ENCODE assay signal across 13 mouse cellular contexts in the genomic region with DNA sequence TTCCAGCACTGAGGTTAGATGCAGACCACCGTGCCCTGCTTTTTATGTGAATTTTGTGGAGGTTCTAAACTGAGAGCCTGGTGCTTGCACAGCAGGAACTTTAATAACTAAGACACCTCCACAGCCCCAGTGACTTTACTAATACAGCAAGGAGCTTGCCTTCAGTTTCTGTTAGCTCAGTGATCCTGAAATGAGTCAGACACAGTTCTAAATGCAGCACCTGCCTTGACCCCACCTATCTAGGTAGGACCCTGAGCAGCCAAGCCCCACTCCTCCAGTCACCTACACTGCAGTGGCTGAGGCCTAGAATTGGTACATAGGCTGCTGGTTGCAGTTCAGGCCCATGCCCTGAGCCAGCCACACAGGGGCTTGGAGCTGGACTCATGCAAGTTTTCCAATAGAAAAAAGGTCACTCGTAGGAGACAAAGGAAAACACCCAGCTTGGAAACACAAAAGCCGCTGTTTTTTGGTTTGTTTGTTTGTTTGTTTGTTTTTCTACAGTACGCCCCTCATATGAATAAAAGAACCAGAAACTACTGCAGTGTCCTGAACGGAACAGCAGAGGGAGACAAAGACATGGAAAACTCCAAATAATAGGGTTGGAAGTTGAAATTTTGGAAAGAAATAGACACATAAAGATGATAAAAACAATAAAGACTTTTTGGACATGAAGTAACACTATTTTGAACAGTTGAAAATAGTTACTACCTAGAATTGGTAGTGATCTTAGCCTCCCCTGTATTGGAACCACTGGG. TPM values are rescaled to one million over a fixed set of nuclear protein-coding genes. Genes with fewer than 3 reads are reported as not detected.
DNase-seq lines count a peak whose midpoint lies in the region; ATAC-seq and TF ChIP-seq lines count a peak whose summit lies in the region.
"Had no signal": no experiment of that assay in that cellular context is flagged by ENCODE, and none has a peak within 500 bp of the region (broad histone marks: within the 10 kb centered on the region; RNA-seq: fewer than 3 reads in every experiment).

No protein-coding gene starts in this region.

- no peak overlapping the region for H3K9ac ChIP-seq in forebrain, embryonic 14.5 days (ENCODE audit: low read length)
- no peak overlapping the region for H3K9ac ChIP-seq in forebrain, embryonic 12.5 days
- no peak overlapping the region for H3K9ac ChIP-seq in ES-E14 (ENCODE audit: insufficient read depth, low read depth, low read length, poor library complexity, severe bottlenecking)
- H3K9ac ChIP-seq: limb, embryonic 15.5 days; midbrain, embryonic 12.5 days had no signal

- DNase-seq in forebrain, embryonic 14.5 days (ENCODE audit: low spot score): peak; percentile 57
- DNase-seq in left cerebral cortex, adult 2 months (ENCODE audit: extremely low spot score in 1 of 2, low spot score in 2 of 2): no peak
- no peak for DNase-seq in left cerebral cortex, postnatal 4 days
- DNase-seq in ES-E14 (ENCODE audit: low read depth, low spot score): no peak
- DNase-seq in gastrocnemius, postnatal 4 days (ENCODE audit: low spot score in 2 of 2): no peak
- no peak for DNase-seq in testis, postnatal 10 days (ENCODE audit: low spot score)
- DNase-seq: gastrocnemius, postnatal 10 days; heart, postnatal 4 days; layer of hippocampus, adult 9-11 months had no signal

- in situ Hi-C loops in ES-E14 (cut with MboI; ENCODE audit: low sequenced_read_pairs in 2 of 2, unreplicated experiment in 2 of 2): no loop called here

- intact Hi-C loops in left cerebral cortex, adult 2 months (cut with DNase I): loop anchor here (5.0 to 10.0 kb wide), 2 partner anchors 280 to 502 kb away; a partner anchor contains a TSS
- intact Hi-C loops in left cerebral cortex, postnatal 4 days (cut with DNase I): no loop called here

- no peaks in the 10 kb centered on the region for H3K9me3 ChIP-seq in forebrain, embryonic 14.5 days (replicated peaks; ENCODE audit: control insufficient read depth, low read length)
- no peaks in the 10 kb centered on the region for H3K9me3 ChIP-seq in forebrain, embryonic 12.5 days
- H3K9me3 ChIP-seq in ES-E14 (ENCODE audit: control insufficient read depth, insufficient read depth, low read depth, low read length): no peaks in the 10 kb centered on the region
- H3K9me3 ChIP-seq: limb, embryonic 15.5 days; midbrain, embryonic 12.5 days had no signal

- H3K36me3 ChIP-seq in forebrain, embryonic 14.5 days (ENCODE audit: control insufficient read depth, insufficient read depth, low read length): peaks cover 34% of the 10 kb centered on the region
- peaks cover 19% of the 10 kb centered on the region for H3K36me3 ChIP-seq in forebrain, embryonic 12.5 days (replicated peaks)
- no peaks in the 10 kb centered on the region for H3K36me3 ChIP-seq in ES-E14 (ENCODE audit: control insufficient read depth, insufficient read depth, low read length, poor library complexity, severe bottlenecking)

- peaks cover 9% of the 10 kb centered on the region; the same call in 1 of the 2 replicates for H3K4me1 ChIP-seq in forebrain, embryonic 14.5 days (ENCODE audit: control insufficient read depth, insufficient read depth, low read length)
- peaks cover 14% of the 10 kb centered on the region for H3K4me1 ChIP-seq in forebrain, embryonic 12.5 days
- no peaks in the 10 kb centered on the region for H3K4me1 ChIP-seq in ES-E14 (ENCODE audit: control insufficient read depth in 2 of 2, insufficient read depth in 2 of 2, low read length in 2 of 2, poor library complexity in 1 of 2)

- no peak overlapping the region for H3K4me2 ChIP-seq in forebrain, embryonic 14.5 days (ENCODE audit: low read length)
- no peak overlapping the region for H3K4me2 ChIP-seq in forebrain, embryonic 12.5 days
- H3K4me2 ChIP-seq: limb, embryonic 15.5 days; midbrain, embryonic 12.5 days had no signal

- H3K27ac ChIP-seq in forebrain, embryonic 14.5 days (ENCODE audit: low read depth, low read length): no peak overlapping the region
- no peak overlapping the region for H3K27ac ChIP-seq in forebrain, embryonic 12.5 days
- H3K27ac ChIP-seq in left cerebral cortex, adult 2 months: no peak overlapping the region
- H3K27ac ChIP-seq in ES-E14 (ENCODE audit: insufficient read depth, low read depth, low read length, poor library complexity, severe bottlenecking): no peak overlapping the region
- H3K27ac ChIP-seq: limb, embryonic 15.5 days; midbrain, embryonic 12.5 days had no signal

- ATAC-seq in forebrain, embryonic 14.5 days: no peak
- no peak for ATAC-seq in forebrain, embryonic 12.5 days (ENCODE audit: low FRiP score)
- peak; percentile 44; the same call in 1 of the 2 replicates for ATAC-seq in megakaryocyte, adult 5-6 weeks (ENCODE audit: poor library complexity, severe bottlenecking)

- 44% methylated on average over 5 of the region's 5 CpGs for WGBS in forebrain, embryonic 14.5 days
- WGBS in forebrain, embryonic 12.5 days: 51% methylated on average over 5 of the region's 5 CpGs

- H3K27me3 ChIP-seq in forebrain, embryonic 14.5 days (replicated peaks; ENCODE audit: control insufficient read depth, insufficient read depth, low read length): no peaks in the 10 kb centered on the region
- no peaks in the 10 kb centered on the region for H3K27me3 ChIP-seq in forebrain, embryonic 12.5 days
- H3K27me3 ChIP-seq: limb, embryonic 15.5 days; midbrain, embryonic 12.5 days had no signal

- TF ChIP-seq CTCF in left cerebral cortex, adult 2 months (IDR thresholded peaks at IDR 0.05): peak; percentile 78

- no peak overlapping the region for H3K4me3 ChIP-seq in forebrain, embryonic 14.5 days (ENCODE audit: low read depth, low read length)
- H3K4me3 ChIP-seq in forebrain, embryonic 12.5 days (replicated peaks): no peak overlapping the region
- H3K4me3 ChIP-seq in left cerebral cortex, adult 2 months: no peak overlapping the region
- H3K4me3 ChIP-seq in ES-E14 (ENCODE audit: insufficient read depth in 1 of 2, low read depth in 1 of 2, low read length in 2 of 2, poor library complexity in 1 of 2, severe bottlenecking in 1 of 2): no peak overlapping the region
- H3K4me3 ChIP-seq: limb, embryonic 15.5 days; midbrain, embryonic 12.5 days had no signal

TF ChIP-seq in ES-E14, 5 proteins besides CTCF, POLR2A, EP300 and RAD21:
- no peak for TF ChIP-seq MAFK (IDR thresholded peaks at IDR 0.05; ENCODE audit: insufficient read depth, low read depth, low read length)
- 0 out of 2 replicates have a peak, but pooled peaks have one; percentile 60 for TF ChIP-seq ZC3H11A (IDR thresholded peaks at IDR 0.05; ENCODE audit: borderline replicate concordance, low read depth, low read length)
TF ChIP-seq in ES-E14: peak in this region for 1.

RNA-seq across cellular contexts. Expression of a gene that starts 4.6 kb away (rescaled TPM):
- polyA plus RNA-seq in forebrain, embryonic 14.5 days (2014; fragmentation: Nextera tagmentation; extraction: Ambion mirVana): 409 and 411 TPM in 2 replicates
- polyA plus RNA-seq in forebrain, embryonic 12.5 days (2016; fragmentation: Nextera tagmentation; extraction: Ambion mirVana): 308 and 329 TPM in 2 replicates
- 10 to 100 TPM; 15.1 to 22.9 TPM for total RNA-seq in left cerebral cortex, adult 2 months (2021)
- 100 to 1,000 TPM; 109 to 127 TPM for total RNA-seq in left cerebral cortex, postnatal 4 days (2021)
- total RNA-seq in ES-E14 (2012; rRNA removed): 2.1 and 11.0 TPM in 2 replicates
- 4.1 and 7.5 TPM in 2 replicates for total RNA-seq in megakaryocyte, adult 5-6 weeks (2015)
- 4.2 and 4.9 TPM in 2 replicates for total RNA-seq in megakaryocyte, adult 5-6 weeks (2017)
- 10 to 100 TPM; 28.1 to 33.4 TPM for total RNA-seq in gastrocnemius, postnatal 4 days (2021)

RNA-seq across cellular contexts. Expression of a gene that starts 8.5 kb away (rescaled TPM):
- polyA plus RNA-seq in forebrain, embryonic 14.5 days (2014; fragmentation: Nextera tagmentation; extraction: Ambion mirVana): 18.0 and 24.1 TPM in 2 replicates
- polyA plus RNA-seq in forebrain, embryonic 12.5 days (2016; fragmentation: Nextera tagmentation; extraction: Ambion mirVana): 33.5 and 41.2 TPM in 2 replicates
- total RNA-seq in left cerebral cortex, adult 2 months (2021): 10 to 100 TPM; 44.1 to 54.6 TPM
- 10 to 100 TPM; 46.0 to 46.1 TPM for total RNA-seq in left cerebral cortex, postnatal 4 days (2021)
- total RNA-seq in ES-E14 (2012; rRNA removed): 32.7 and 32.9 TPM in 2 replicates
- total RNA-seq in megakaryocyte, adult 5-6 weeks (2015): 30.6 and 34.8 TPM in 2 replicates
- 46.1 and 51.8 TPM in 2 replicates for total RNA-seq in megakaryocyte, adult 5-6 weeks (2017)
- total RNA-seq in gastrocnemius, postnatal 4 days (2021): 10 to 100 TPM; 24.2 to 26.0 TPM

RNA-seq across cellular contexts. Expression of a gene that starts 12.3 kb away (rescaled TPM):
- polyA plus RNA-seq in forebrain, embryonic 14.5 days (2014; fragmentation: Nextera tagmentation; extraction: Ambion mirVana): 57.0 and 61.0 TPM in 2 replicates
- polyA plus RNA-seq in forebrain, embryonic 12.5 days (2016; fragmentation: Nextera tagmentation; extraction: Ambion mirVana): 65.5 and 65.6 TPM in 2 replicates
- total RNA-seq in left cerebral cortex, adult 2 months (2021): 10 to 100 TPM; 41.3 to 44.8 TPM
- 10 to 100 TPM; 48.9 to 51.1 TPM for total RNA-seq in left cerebral cortex, postnatal 4 days (2021)
- total RNA-seq in ES-E14 (2012; rRNA removed): 40.2 and 44.9 TPM in 2 replicates
- 54.1 and 59.9 TPM in 2 replicates for total RNA-seq in megakaryocyte, adult 5-6 weeks (2015)
- 31.2 and 44.4 TPM in 2 replicates for total RNA-seq in megakaryocyte, adult 5-6 weeks (2017)
- total RNA-seq in gastrocnemius, postnatal 4 days (2021): 10 to 100 TPM; 31.2 to 37.7 TPM
